Mouse (Mus musculus): Measurements from ENCODE around the gene Catsperg2. TPM values are rescaled to one million over a fixed set of nuclear protein-coding genes. Genes with fewer than 3 reads are reported as not detected.

Catsperg2 gene
- polyA plus RNA-seq, 1 experiment from 2014 or later = not detected

DNA sequence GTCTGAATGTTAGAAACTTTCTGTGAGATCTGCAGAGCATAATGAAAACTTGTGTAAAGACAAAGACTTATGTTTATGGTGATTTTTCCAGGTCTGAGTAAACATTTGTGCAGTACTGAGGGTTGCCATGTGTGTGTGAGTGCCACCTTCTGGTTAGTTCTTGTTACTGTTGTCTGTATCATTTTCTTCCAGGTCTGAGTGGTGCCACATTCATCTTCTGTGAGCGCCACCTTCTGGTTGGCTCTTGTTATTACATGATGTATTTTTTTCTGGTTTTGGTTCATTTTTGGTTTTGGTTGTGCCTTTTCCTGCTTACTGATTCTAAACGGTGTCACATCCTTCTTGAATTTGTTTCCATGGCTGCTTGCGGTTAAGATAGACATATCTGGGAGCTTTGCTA, 45.0 kb downstream of the Catsperg2 start:
- H3K27me3 ChIP-seq (ENCODE audit: control insufficient read depth, insufficient read depth, low read length) = no peaks in the 10 kb centered on the region
- no peak overlapping the region for H3K4me2 ChIP-seq (replicated peaks; ENCODE audit: low read depth)
- no peaks in the 10 kb centered on the region for H3K4me1 ChIP-seq (replicated peaks; ENCODE audit: control insufficient read depth, insufficient read depth)
- ATAC-seq (ENCODE audit: low FRiP score, low TSS enrichment) (no peak), DNase-seq (ENCODE audit: low spot score) (no peak)
- no peak overlapping the region for H3K9ac ChIP-seq (ENCODE audit: low read length)
- TF ChIP-seq CTCF (IDR thresholded peaks at IDR 0.05; ENCODE audit: low read depth) (peak; percentile 62), EP300 (optimal IDR thresholded peaks at IDR 0.05) (no peak)
- H3K9me3 ChIP-seq (ENCODE audit: control insufficient read depth, low read length) = no peaks in the 10 kb centered on the region
- no peaks in the 10 kb centered on the region for H3K36me3 ChIP-seq (ENCODE audit: control insufficient read depth, insufficient read depth, low read length)
- H3K27ac ChIP-seq (replicated peaks) = no peak overlapping the region
- no peak overlapping the region for H3K4me3 ChIP-seq (ENCODE audit: low read depth, low read length)
- 61% methylated on average over 3 of the region's 3 CpGs for WGBS

MicroRNA genes within 50 kb of the gene (microRNA counts, 519-probe panel; counts per million panel counts)
- microRNA mmu-miR-1964 = not detected

Small RNAs within 50 kb of the gene (microRNA-seq; reads per million reads assigned to microRNA genes)
- 0.96 reads per million for gene Mir1964

Other genes starting within 250 kb of the Catsperg2 start
- gene Sipa1l3, start 208.4 kb downstream of the Catsperg2 start, polyA plus RNA-seq (2015; fragmentation: Nextera tagmentation; extraction: Ambion mirVana) = 9.7 TPM in 2 replicates
- 4.8 and 5.0 TPM in 2 replicates for gene Zfp84, start 41.5 kb upstream of the Catsperg2 start, polyA plus RNA-seq (2015; fragmentation: Nextera tagmentation; extraction: Ambion mirVana)
- 2.3 and 2.6 TPM in 2 replicates for gene Zfp30, start 57.0 kb upstream of the Catsperg2 start, polyA plus RNA-seq (2015; fragmentation: Nextera tagmentation; extraction: Ambion mirVana)
- 5.3 and 5.4 TPM in 2 replicates for gene Zfp790, start 89.1 kb upstream of the Catsperg2 start, polyA plus RNA-seq (2015; fragmentation: Nextera tagmentation; extraction: Ambion mirVana)
- gene Zfp940, start 126.6 kb upstream of the Catsperg2 start, polyA plus RNA-seq (2015; fragmentation: Nextera tagmentation; extraction: Ambion mirVana) = 1.1 and 1.2 TPM in 2 replicates
- 2.0 and 2.4 TPM in 2 replicates for gene Zfp420, start 132.9 kb upstream of the Catsperg2 start, polyA plus RNA-seq (2015; fragmentation: Nextera tagmentation; extraction: Ambion mirVana)
- gene Zfp27, start 179.5 kb upstream of the Catsperg2 start, polyA plus RNA-seq (2015; fragmentation: Nextera tagmentation; extraction: Ambion mirVana) = 2.9 and 3.4 TPM in 2 replicates
- 2.2 and 2.3 TPM in 2 replicates for gene Zfp383, start 181.2 kb upstream of the Catsperg2 start, polyA plus RNA-seq (2015; fragmentation: Nextera tagmentation; extraction: Ambion mirVana)
- 2.8 and 3.1 TPM in 2 replicates for gene Zfp74, start 227.1 kb upstream of the Catsperg2 start, polyA plus RNA-seq (2015; fragmentation: Nextera tagmentation; extraction: Ambion mirVana)